Mouse (Mus musculus): ENCODE measurements around the gene Arhgap28.
"Not testable (repeated sequence)": the region's sequence is repeated elsewhere in the genome, so short reads cannot be mapped to it uniquely, and the experiment has no call there.

The Arhgap28 gene

GRCm38 (mm10) chr17:67869731-67870601, 134.0 kb downstream of the Arhgap28 start:
- DNase-seq (ENCODE audit: low spot score) = peak; percentile 57

- DNase-seq (ENCODE audit: low spot score) = peak; percentile 21
Observed at GRCm38 (mm10) chr17:67866541-67867241, 137.2 kb downstream of the Arhgap28 start.

- no peak for DNase-seq (ENCODE audit: low spot score)
Observed at GRCm38 (mm10) chr17:67866026-67866425, 137.9 kb downstream of the Arhgap28 start.

GRCm38 (mm10) chr17:67864912-67865311, 139.0 kb downstream of the Arhgap28 start:
- DNase-seq (ENCODE audit: low spot score) = no peak

- no peak for DNase-seq (ENCODE audit: low spot score)
Observed at GRCm38 (mm10) chr17:67864363-67864762, 139.6 kb downstream of the Arhgap28 start.

GRCm38 (mm10) chr17:67861744-67862535, 142.0 kb downstream of the Arhgap28 start:
- peak; percentile 35 for DNase-seq (ENCODE audit: low spot score)

GRCm38 (mm10) chr17:67861080-67861630, 142.8 kb downstream of the Arhgap28 start:
- DNase-seq (ENCODE audit: low spot score) = no peak

GRCm38 (mm10) chr17:67841494-67841893, 162.4 kb downstream of the Arhgap28 start:
- not testable (repeated sequence) for DNase-seq (ENCODE audit: low spot score)

- no peak for DNase-seq (ENCODE audit: low spot score)
Observed at GRCm38 (mm10) chr17:67838948-67839347, 165.0 kb downstream of the Arhgap28 start.

GRCm38 (mm10) chr17:67837351-67838090, 166.4 kb downstream of the Arhgap28 start:
- peak; percentile 47 for DNase-seq (ENCODE audit: low spot score)

GRCm38 (mm10) chr17:67836146-67836895, 167.6 kb downstream of the Arhgap28 start:
- DNase-seq (ENCODE audit: low spot score) = no peak

GRCm38 (mm10) chr17:67827431-67827830, 176.5 kb downstream of the Arhgap28 start:
- no peak for DNase-seq (ENCODE audit: low spot score)

GRCm38 (mm10) chr17:67816916-67817315, 187.0 kb downstream of the Arhgap28 start:
- no peak for DNase-seq (ENCODE audit: low spot score)

- DNase-seq (ENCODE audit: low spot score) = no peak
Observed at GRCm38 (mm10) chr17:67815720-67816119, 188.2 kb downstream of the Arhgap28 start.

- no peak for DNase-seq (ENCODE audit: low spot score)
Observed at GRCm38 (mm10) chr17:67813666-67814065, 190.3 kb downstream of the Arhgap28 start.

- no peak for DNase-seq (ENCODE audit: low spot score)
Observed at GRCm38 (mm10) chr17:67809171-67809570, 194.7 kb downstream of the Arhgap28 start.
